Mouse (Mus musculus) MEL (cell line): ENCODE measurements at regions not wholly inside any gene's neighbourhood (a gene's known extent, or its start where the extent isn't known, plus 50 kb on each side); places are given as distances from the start of the nearest gene placed in this dataset.

Experiments
- BHLHE40 ChIP-seq: IDR thresholded peaks from 2 replicates; pipeline ENCODE4 v1.6.1; 2012; ENCODE audit warnings: low read depth, mild to moderate bottlenecking, inconsistent platforms, low read length, improper control_type of control experiment, borderline replicate concordance
- CHD1 ChIP-seq: IDR thresholded peaks from 2 replicates; pipeline ENCODE4 v1.6.1; 2012; ENCODE audit warnings: low read depth, mild to moderate bottlenecking, inconsistent platforms, low read length, improper control_type of control experiment
- CTCF ChIP-seq, 3 experiments: IDR thresholded peaks in 2 of 3; conservative IDR thresholded peaks in 1 of 3; 2 replicates each; pipeline ENCODE4 v1.5.1; 2011 to 2012; ENCODE audit warnings: low read length in 3 of 3, low read depth in 2 of 3, mild to moderate bottlenecking in 2 of 3, improper control_type of control experiment in 1 of 3, inconsistent platforms in 1 of 3, mixed read lengths in 1 of 3, moderate library complexity in 1 of 3; ENCODE audit not compliant: control insufficient read depth in 1 of 3, insufficient read depth in 1 of 3, poor library complexity in 1 of 3, severe bottlenecking in 1 of 3
- MEF2A ChIP-seq: IDR thresholded peaks from 2 replicates; pipeline ENCODE4 v1.6.1; 2014; ENCODE audit warnings: low read depth, mild to moderate bottlenecking, inconsistent platforms, low read length, improper control_type of control experiment; ENCODE audit not compliant: poor library complexity, insufficient replicate concordance, severe bottlenecking; ENCODE audit errors: extremely low read depth
- POLR2A ChIP-seq, 2 experiments: IDR thresholded peaks; 2 replicates each; pipeline ENCODE4 v1.6.1; 2011 to 2012; ENCODE audit warnings: low read length in 2 of 2, mild to moderate bottlenecking in 2 of 2, control low read depth in 1 of 2, improper control_type of control experiment in 1 of 2, low read depth in 1 of 2, moderate library complexity in 1 of 2; ENCODE audit not compliant: control insufficient read depth in 1 of 2, insufficient read depth in 1 of 2, poor library complexity in 1 of 2
- POLR2AphosphoS5 ChIP-seq: IDR thresholded peaks from 2 replicates; pipeline ENCODE4 v1.6.1; 2012; ENCODE audit warnings: low read depth, borderline replicate concordance, mild to moderate bottlenecking, inconsistent platforms, low read length, moderate library complexity, mixed read lengths
- ZNF384 ChIP-seq: IDR thresholded peaks from 2 replicates; pipeline ENCODE4 v1.6.1; 2012; ENCODE audit warnings: low read depth, mild to moderate bottlenecking, inconsistent platforms, low read length, improper control_type of control experiment

GRCm38 (mm10) chr9:33887279-33887678 is 598.4 kb upstream of the Kirrel3 start:
- TF ChIP-seq CHD1 = no peak
- TF ChIP-seq CTCF (IDR thresholded peaks at IDR 0.05 in 2 of 3, conservative IDR thresholded peaks at IDR 0.05 in 1 of 3; ENCODE audit: control insufficient read depth in 1 of 3, insufficient read depth in 1 of 3, low read depth in 2 of 3, low read length in 3 of 3, poor library complexity in 1 of 3, severe bottlenecking in 1 of 3) = no peak
- no peak for TF ChIP-seq ZNF384
- no peak for TF ChIP-seq MEF2A
- TF ChIP-seq POLR2AphosphoS5 = no peak
- TF ChIP-seq POLR2A (IDR thresholded peaks at IDR 0.05; ENCODE audit: control insufficient read depth in 1 of 2, insufficient read depth in 1 of 2, low read depth in 1 of 2, low read length in 2 of 2, poor library complexity in 1 of 2) = no peak
- no peak for TF ChIP-seq BHLHE40
